Mouse (Mus musculus) liver, embryonic 15.5 days (tissue): ENCODE results near the gene Calhm2. TPM values are rescaled to one million over a fixed set of nuclear protein-coding genes. Genes with fewer than 3 reads are reported as not detected.
A peak's percentile ranks its signal among the peaks of the same experiment; 100 is the strongest.
"Not testable (repeated sequence)": the region's sequence is repeated elsewhere in the genome, so short reads cannot be mapped to it uniquely, and the experiment has no call there.

Experiments used
- ATAC-seq: fragments of 200-750 bp; cut with Nextera tagmentation; 2 replicates; pipeline ENCODE4 v1.8.0; 2017; ENCODE audit warnings: moderate number of reproducible peaks, mild to moderate bottlenecking, moderate library complexity; ENCODE audit not compliant: insufficient read depth
- H3K27ac ChIP-seq: fragments of 300-500 bp; sonication (generic); replicated peaks from 2 replicates; pipeline ENCODE4 v1.5.1; 2015; ENCODE audit warnings: mild to moderate bottlenecking, inconsistent platforms
- H3K27me3 ChIP-seq: fragments of 300-500 bp; sonication (generic); 2 replicates; pipeline ENCODE4 v1.6.1; 2015; ENCODE audit warnings: mild to moderate bottlenecking, inconsistent platforms
- H3K36me3 ChIP-seq: fragments of 300-500 bp; sonication (generic); replicated peaks from 2 replicates; pipeline ENCODE4 v1.6.1; 2015; ENCODE audit warnings: moderate library complexity, mild to moderate bottlenecking, inconsistent platforms
- H3K4me1 ChIP-seq: fragments of 300-500 bp; sonication (generic); replicated peaks from 2 replicates; pipeline ENCODE4 v1.6.1; 2015; ENCODE audit warnings: inconsistent platforms
- H3K4me2 ChIP-seq: fragments of 300-500 bp; sonication (generic); 2 replicates; pipeline ENCODE4 v1.6.1; 2015; ENCODE audit warnings: moderate library complexity, mild to moderate bottlenecking, inconsistent platforms
- H3K4me3 ChIP-seq: fragments of 300-500 bp; sonication (generic); replicated peaks from 2 replicates; pipeline ENCODE4 v1.5.1; 2015; ENCODE audit warnings: mild to moderate bottlenecking, inconsistent platforms
- H3K9ac ChIP-seq: fragments of 300-500 bp; sonication (generic); 2 replicates; pipeline ENCODE4 v1.6.1; 2015; ENCODE audit warnings: moderate library complexity, mild to moderate bottlenecking, inconsistent platforms
- H3K9me3 ChIP-seq: fragments of 300-500 bp; sonication (generic); replicated peaks from 2 replicates; pipeline ENCODE4 v1.6.1; 2016; ENCODE audit warnings: inconsistent platforms
- WGBS: fragments of 180-500 bp; shearing (Covaris S2); methylation state at CpG from one replicate; pipeline ENCODE4 v1.1.7; 2015; ENCODE audit warnings: mixed read lengths; ENCODE audit not compliant: insufficient replicate concordance; 5-methylcytosine and 5-hydroxymethylcytosine counted together
- polyA plus RNA-seq: library from polyadenylated mRNA; unstranded; fragments of >200 nt; fragmentation: Nextera tagmentation; extraction: Ambion mirVana; gene quantifications from 2 replicates; pipeline ENCODE4 v1.2.1, GENCODE M21; 2015

The Calhm2 gene
- polyA plus RNA-seq, 1 experiment from 2014 or later, result 2.1 TPM

DNA sequence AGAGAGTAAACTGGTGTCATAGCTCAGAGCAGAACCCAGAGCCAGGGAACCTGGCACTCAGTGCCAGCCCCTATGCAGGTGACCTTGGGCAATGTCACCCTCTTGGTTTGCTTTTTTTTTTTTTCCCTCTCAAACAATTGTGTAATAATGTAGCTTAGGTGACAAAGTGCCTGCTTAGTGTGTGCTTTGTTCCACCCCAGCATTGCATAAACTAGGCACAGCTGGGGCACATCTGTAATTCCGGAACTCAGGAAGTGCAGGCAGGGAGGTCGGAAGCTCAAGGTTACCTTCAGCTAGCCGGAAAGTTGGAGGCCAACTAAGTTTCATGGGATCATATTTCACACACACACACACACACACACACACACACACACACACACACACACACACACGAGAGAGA lies 11.8 kb upstream of the Calhm2 start:
- H3K9me3 ChIP-seq, result no peaks in the 10 kb centered on the region
- no peak overlapping the region for H3K4me3 ChIP-seq
- H3K36me3 ChIP-seq, result no peaks in the 10 kb centered on the region
- H3K27me3 ChIP-seq, result peaks cover 26% of the 10 kb centered on the region
- ATAC-seq, result no peak
- H3K4me2 ChIP-seq, result no peak overlapping the region
- H3K4me1 ChIP-seq, result no peaks in the 10 kb centered on the region
- H3K27ac ChIP-seq, result no peak overlapping the region
- 36% methylated on average over 4 of the region's 4 CpGs for WGBS
- H3K9ac ChIP-seq, result no peak overlapping the region

DNA sequence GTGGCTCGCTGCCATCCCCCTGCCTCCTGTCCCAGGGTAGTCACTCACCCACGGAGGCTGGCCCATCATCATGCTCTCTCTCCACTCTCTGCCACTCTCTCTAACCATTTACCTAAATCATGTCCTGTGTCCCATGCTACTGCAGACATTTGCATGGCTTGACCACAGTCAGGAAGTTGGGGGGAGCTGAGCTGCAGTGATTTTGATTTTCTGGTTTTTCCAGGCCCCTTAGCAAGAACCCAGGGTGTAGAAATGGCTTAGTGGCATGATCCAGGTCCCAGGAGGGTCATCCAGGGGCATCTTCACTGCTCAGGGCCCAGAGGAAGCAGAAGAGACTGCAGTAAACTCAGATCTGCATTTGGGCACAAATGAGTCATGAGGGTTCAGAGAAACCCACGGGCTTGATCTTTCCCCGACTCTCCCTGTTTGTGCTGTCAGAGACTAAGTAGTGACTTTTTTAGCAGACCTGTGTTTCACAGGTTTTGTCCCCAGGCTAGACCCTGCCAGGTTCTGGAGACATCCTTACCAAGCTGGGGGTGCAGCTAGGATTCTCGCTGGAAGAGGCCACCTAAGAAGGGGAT lies 10.3 kb upstream of the Calhm2 start:
- no peak overlapping the region for H3K27ac ChIP-seq
- peaks cover 32% of the 10 kb centered on the region for H3K27me3 ChIP-seq
- H3K9ac ChIP-seq, result no peak overlapping the region
- H3K4me2 ChIP-seq, result no peak overlapping the region
- no peaks in the 10 kb centered on the region for H3K9me3 ChIP-seq
- ATAC-seq, result no peak
- 51% methylated on average over 5 of the region's 5 CpGs for WGBS
- no peaks in the 10 kb centered on the region for H3K36me3 ChIP-seq
- no peaks in the 10 kb centered on the region for H3K4me1 ChIP-seq
- no peak overlapping the region for H3K4me3 ChIP-seq

DNA sequence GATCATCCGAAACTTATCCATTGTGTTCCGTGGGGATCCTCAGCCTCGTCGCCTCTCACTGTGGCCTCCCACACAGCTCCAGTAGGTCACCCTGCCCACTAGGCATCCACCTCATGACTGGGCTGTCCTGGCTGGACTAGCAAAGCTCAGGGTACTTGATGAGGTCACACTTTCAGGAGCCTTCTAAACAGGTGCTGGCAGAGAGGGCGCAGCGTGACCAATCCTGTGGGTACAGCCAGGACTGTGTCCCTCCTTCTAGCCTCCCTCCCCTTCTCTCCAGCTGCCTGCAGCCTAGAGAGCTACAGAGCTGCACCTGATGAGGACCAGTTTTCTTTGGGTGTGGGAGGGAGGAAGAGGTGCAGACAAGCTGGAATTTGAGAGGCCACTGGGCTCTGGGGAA lies 6.1 kb upstream of the Calhm2 start, which contains the start of gene Calhm1:
TSS of gene Calhm1 (minus strand) at position 101 of the 400 bp plus-strand sequence.
- WGBS, result 73% methylated on average over 6 of the region's 6 CpGs
- Histone ChIP-seq H3K27ac (no peak within 1 kb of the TSS), H3K36me3 (no peaks in the 10 kb centered on the region), H3K4me1 (no peaks in the 10 kb centered on the region), H3K9ac (no peak within 1 kb of the TSS), H3K9me3 (no peaks in the 10 kb centered on the region), H3K27me3 (peaks cover 15% of the 10 kb centered on the region; the same call in 1 of the 2 replicates), H3K4me3 (no peak within 1 kb of the TSS), H3K4me2 (no peak within 1 kb of the TSS)
- no peak for ATAC-seq

DNA sequence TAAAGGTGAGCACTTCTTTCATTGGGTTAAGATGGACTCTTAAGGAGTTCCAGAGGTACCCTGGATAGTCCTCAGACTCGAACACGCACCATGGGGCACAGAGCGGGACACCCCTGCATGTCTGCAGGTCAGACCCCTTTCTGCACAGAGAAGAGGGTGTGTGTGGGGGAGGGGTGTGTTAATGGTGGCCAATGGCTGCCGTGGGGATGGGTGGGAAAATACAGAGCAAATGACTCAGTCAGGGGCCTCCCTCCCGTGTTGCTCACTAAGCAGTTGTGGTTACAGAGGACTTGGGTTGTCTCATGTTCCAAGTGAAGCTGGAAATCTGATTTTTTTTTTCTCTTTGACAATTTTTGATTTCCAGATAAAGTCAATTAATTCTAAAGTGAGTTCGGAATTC lies 4.3 kb upstream of the Calhm2 start:
- Histone ChIP-seq H3K36me3 (no peaks in the 10 kb centered on the region), H3K9me3 (no peaks in the 10 kb centered on the region), H3K9ac (no peak overlapping the region), H3K27me3 (peaks cover 25% of the 10 kb centered on the region), H3K4me3 (no peak overlapping the region), H3K27ac (no peak overlapping the region), H3K4me1 (peaks cover 7% of the 10 kb centered on the region), H3K4me2 (no peak overlapping the region)
- 55% methylated on average over 6 of the region's 6 CpGs for WGBS
- ATAC-seq, result no peak

DNA sequence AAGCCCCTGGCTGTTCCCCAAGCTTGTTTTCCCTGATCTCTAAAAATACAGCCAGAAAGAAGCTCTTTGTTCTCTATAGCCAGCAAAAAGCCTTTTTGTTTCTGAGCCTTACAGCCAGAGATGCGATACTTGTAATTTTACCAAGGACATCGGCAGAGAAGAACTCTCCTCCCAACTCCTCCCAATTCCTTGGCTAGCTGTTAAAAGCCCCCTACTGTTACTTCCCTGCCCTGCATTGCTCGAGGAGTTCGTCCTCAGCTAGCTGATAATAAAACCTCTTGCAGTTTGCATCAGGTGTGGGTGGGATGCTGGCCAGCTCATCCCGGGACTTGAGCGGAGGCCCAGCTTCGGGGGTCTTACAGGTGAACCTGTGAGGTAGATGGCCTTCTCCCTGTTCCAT lies 1.5 kb upstream of the Calhm2 start:
- not testable (repeated sequence) for H3K36me3 ChIP-seq, H3K4me2 ChIP-seq, H3K9ac ChIP-seq, ATAC-seq, H3K4me3 ChIP-seq, H3K27ac ChIP-seq, H3K9me3 ChIP-seq
- Histone ChIP-seq H3K27me3 (peaks cover 28% of the 10 kb centered on the region), H3K4me1 (peaks cover 17% of the 10 kb centered on the region)
- 49% methylated on average over 7 of the region's 7 CpGs for WGBS

DNA sequence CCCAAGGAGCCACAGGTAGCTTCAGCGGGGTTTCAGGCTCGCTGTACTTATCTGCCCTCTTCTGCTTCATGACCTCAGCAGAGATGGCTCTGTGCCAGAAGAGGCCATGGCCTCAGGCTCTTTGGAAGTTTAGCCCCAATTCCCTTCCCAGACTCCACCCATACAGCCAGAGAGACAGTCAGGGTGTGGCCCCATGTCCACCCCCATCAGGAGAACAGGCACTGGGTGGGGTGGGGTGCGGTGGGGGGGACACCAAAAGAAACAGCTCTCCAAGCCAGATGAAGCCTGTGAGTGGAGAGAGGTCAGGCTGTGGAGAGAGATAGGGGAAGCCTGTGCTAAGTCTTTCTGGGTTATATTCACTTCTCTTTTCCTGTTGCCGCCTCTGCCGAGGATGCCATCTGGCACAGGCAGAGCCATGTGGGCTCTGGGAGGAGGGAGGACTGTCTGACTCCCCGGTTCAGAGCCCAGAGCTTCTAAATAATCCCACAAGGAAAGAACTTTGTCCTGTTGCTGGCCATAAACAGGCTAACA lies 978 bp downstream of the Calhm2 start:
- Histone ChIP-seq H3K27ac (peak overlapping the region; percentile 48; the same call in 1 of the 2 replicates), H3K36me3 (peaks cover 6% of the 10 kb centered on the region; the same call in 1 of the 2 replicates), H3K9ac (no peak overlapping the region), H3K9me3 (no peaks in the 10 kb centered on the region), H3K27me3 (peaks cover 21% of the 10 kb centered on the region), H3K4me3 (peak overlapping the region; percentile 40), H3K4me1 (peaks cover 23% of the 10 kb centered on the region), H3K4me2 (peak overlapping the region; percentile 59)
- peak; percentile 35 for ATAC-seq
- WGBS, result 12% methylated on average over 6 of the region's 6 CpGs

DNA sequence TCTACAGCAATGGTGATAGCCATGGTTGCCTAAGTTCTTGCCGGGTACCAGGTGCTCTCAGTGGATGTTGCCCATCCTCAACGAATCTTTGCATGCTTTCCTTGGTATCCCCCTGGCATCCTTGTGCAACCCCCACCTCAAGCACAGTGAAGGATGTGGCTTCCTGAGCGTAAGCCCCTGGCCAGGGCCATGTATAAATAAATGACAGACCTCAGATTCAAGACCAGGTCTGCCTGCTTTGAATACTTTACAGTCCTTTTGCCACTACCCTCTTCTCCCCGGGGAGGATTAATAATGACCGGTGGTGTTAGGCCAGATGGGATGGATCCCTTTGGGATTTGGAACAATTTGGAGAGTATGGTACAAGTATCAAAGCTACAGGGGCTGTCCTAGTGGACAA lies 1.9 kb downstream of the Calhm2 start:
- Histone ChIP-seq H3K4me1 (peaks cover 23% of the 10 kb centered on the region), H3K27ac (no peak overlapping the region), H3K36me3 (peaks cover 15% of the 10 kb centered on the region), H3K4me2 (no peak overlapping the region), H3K4me3 (no peak overlapping the region), H3K27me3 (peaks cover 21% of the 10 kb centered on the region), H3K9ac (no peak overlapping the region), H3K9me3 (no peaks in the 10 kb centered on the region)
- ATAC-seq, result no peak
- WGBS, result 59% methylated on average over 5 of the region's 5 CpGs

DNA sequence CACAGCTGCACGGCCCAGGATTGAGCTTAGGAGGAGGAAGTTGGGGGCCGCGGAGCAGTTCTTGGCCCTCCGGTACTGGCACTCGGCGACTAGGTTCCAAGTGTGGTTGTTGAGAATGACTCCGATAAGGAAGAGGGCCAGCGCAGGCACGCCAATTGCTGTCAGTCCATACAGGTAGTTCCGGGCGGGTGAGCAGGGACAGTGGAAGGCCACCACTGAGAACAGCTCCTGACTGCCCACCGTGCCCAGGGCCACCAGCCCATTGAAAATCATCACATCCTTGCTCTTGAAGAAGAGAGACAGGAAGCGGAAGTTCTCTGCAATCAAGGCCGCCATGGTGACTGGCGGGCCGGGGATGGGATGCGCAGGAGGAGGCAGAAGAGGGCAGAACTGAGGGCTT lies 2.5 kb downstream of the Calhm2 start:
- Histone ChIP-seq H3K27me3 (peaks cover 21% of the 10 kb centered on the region), H3K4me3 (no peak overlapping the region), H3K9ac (no peak overlapping the region), H3K27ac (no peak overlapping the region), H3K4me1 (peaks cover 23% of the 10 kb centered on the region), H3K36me3 (peaks cover 21% of the 10 kb centered on the region), H3K9me3 (no peaks in the 10 kb centered on the region), H3K4me2 (no peak overlapping the region)
- ATAC-seq, result no peak
- WGBS, result 75% methylated on average over 17 of the region's 17 CpGs

DNA sequence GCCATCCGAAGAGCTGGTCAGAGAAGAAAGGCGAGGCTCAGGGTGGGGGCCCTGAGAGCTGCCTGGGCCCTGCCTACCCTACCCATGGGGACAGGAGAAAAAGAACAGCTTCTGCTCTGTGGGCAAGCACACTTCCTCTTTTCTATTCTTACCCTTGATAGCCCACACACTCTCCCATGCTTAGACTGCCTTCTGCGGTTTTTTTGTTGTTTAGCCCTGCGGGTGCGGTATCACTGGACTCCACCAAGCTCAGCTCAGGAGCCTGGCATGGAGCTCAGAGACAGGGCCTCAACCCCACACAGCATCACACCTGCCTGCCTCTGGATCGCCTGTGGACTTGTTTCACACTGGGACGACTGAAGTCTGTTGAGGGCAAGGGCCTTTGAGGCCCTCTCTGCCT lies 4.9 kb downstream of the Calhm2 start:
- Histone ChIP-seq H3K4me2 (no peak overlapping the region), H3K27me3 (peaks cover 9% of the 10 kb centered on the region), H3K36me3 (peaks cover 45% of the 10 kb centered on the region), H3K9me3 (no peaks in the 10 kb centered on the region), H3K9ac (no peak overlapping the region), H3K4me3 (no peak overlapping the region), H3K27ac (no peak overlapping the region), H3K4me1 (peaks cover 20% of the 10 kb centered on the region)
- peak; percentile 40 for ATAC-seq
- WGBS, result 21% methylated on average over 7 of the region's 7 CpGs

DNA sequence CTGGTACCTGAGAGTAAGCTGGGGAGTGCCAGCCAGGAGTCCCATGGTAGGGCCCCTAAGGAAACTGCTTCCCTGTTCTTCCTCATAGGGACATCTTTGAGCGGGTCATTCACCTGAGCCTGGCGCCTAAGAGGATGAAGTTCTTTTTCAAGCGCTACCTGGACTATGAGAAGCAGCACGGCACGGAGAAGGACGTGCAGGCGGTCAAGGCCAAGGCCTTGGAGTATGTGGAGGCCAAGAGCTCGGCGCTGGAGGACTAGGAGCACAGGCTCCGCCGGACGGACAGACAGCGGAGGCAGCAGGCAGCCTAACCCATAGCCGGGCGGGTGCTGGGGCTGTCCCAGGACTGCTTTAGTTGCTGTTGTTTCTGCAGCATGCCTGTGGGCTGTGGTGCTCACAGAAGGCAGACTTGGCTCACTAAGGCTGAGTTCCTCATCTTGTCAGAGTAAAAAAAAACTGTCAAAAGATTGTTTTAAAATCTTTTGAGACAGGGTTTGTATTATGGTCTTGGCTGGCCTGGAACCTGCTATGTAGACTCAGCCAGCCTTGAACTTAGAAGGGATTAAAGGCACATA lies 7.5 kb downstream of the Calhm2 start:
- no peak for ATAC-seq
- 85% methylated on average over 15 of the region's 15 CpGs for WGBS

DNA sequence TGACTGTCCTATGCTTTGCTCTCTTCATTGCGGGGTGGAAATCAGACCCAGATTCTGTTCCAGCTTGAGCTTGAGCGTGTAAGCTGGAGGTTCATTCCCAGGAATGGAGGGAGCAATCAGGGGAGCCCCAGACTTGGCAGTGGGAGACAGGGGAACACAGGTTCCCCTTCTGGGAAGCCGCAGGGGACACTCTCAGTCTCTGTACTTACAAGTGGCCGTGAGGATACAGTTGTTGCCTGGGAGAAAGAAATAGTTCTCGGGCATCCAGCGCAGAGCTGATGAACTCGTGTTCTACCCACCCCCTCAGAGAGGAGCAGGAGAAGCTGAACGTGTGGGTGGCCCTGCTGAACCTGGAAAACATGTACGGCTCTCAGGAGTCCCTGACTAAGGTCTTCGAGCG lies 9.3 kb downstream of the Calhm2 start:
- Histone ChIP-seq H3K9ac (no peak overlapping the region), H3K36me3 (peaks cover 87% of the 10 kb centered on the region), H3K4me1 (peaks cover 6% of the 10 kb centered on the region; the same call in 1 of the 2 replicates), H3K27ac (no peak overlapping the region), H3K9me3 (no peaks in the 10 kb centered on the region), H3K4me2 (no peak overlapping the region), H3K4me3 (no peak overlapping the region), H3K27me3 (no peaks in the 10 kb centered on the region)
- ATAC-seq, result no peak
- 82% methylated on average over 11 of the region's 11 CpGs for WGBS

More for the DNA sequence above, 7.5 kb downstream of the Calhm2 start:
- Histone ChIP-seq H3K4me3 (no peak overlapping the region), H3K36me3 (peaks cover 70% of the 10 kb centered on the region), H3K9me3 (no peaks in the 10 kb centered on the region), H3K27ac (no peak overlapping the region), H3K4me2 (no peak overlapping the region), H3K4me1 (peaks cover 6% of the 10 kb centered on the region; the same call in 1 of the 2 replicates), H3K9ac (no peak overlapping the region), H3K27me3 (no peaks in the 10 kb centered on the region)
